Mouse (Mus musculus): ENCODE results near the gene Tbrg4. TPM values are rescaled to one million over a fixed set of nuclear protein-coding genes. Genes with fewer than 3 reads are reported as not detected.
A peak's percentile ranks its signal among the peaks of the same experiment; 100 is the strongest.

The Tbrg4 gene
- polyA plus RNA-seq, 1 experiment from 2014 or later: 29.3 TPM

- 0 out of 2 replicates have a peak overlapping the region, but pooled peaks have one; percentile 4 for H3K4me2 ChIP-seq (ENCODE audit: low read length)
- H3K9ac ChIP-seq (ENCODE audit: low read depth, low read length): peak overlapping the region; percentile 9
- no peaks in the 10 kb centered on the region for H3K27me3 ChIP-seq (replicated peaks; ENCODE audit: control insufficient read depth, insufficient read depth, low read length)
- WGBS: 36% methylated on average over 11 of the region's 11 CpGs
- H3K36me3 ChIP-seq (ENCODE audit: control insufficient read depth, insufficient read depth, low read length): no peaks in the 10 kb centered on the region
- no peaks in the 10 kb centered on the region for H3K9me3 ChIP-seq (ENCODE audit: control insufficient read depth, low read length)
- H3K4me3 ChIP-seq (ENCODE audit: low read length): no peak overlapping the region
- H3K27ac ChIP-seq (ENCODE audit: low read depth, low read length): peak overlapping the region; percentile 58
- peak; percentile 72 for ATAC-seq
- peaks cover 19% of the 10 kb centered on the region for H3K4me1 ChIP-seq (ENCODE audit: control insufficient read depth, insufficient read depth, low read depth, low read length)
These were observed 57.1 kb downstream of the Tbrg4 start for GRCm38 (mm10) chr11:6568584-6569409.

GRCm38 (mm10) chr11:6567951-6568350, 57.9 kb downstream of the Tbrg4 start:
- Histone ChIP-seq H3K4me3 (ENCODE audit: low read length) (no peak overlapping the region), H3K27me3 (replicated peaks; ENCODE audit: control insufficient read depth, insufficient read depth, low read length) (no peaks in the 10 kb centered on the region), H3K27ac (ENCODE audit: low read depth, low read length) (0 out of 2 replicates have a peak overlapping the region, but pooled peaks have one; percentile 58), H3K36me3 (ENCODE audit: control insufficient read depth, insufficient read depth, low read length) (no peaks in the 10 kb centered on the region), H3K9me3 (ENCODE audit: control insufficient read depth, low read length) (no peaks in the 10 kb centered on the region), H3K9ac (ENCODE audit: low read depth, low read length) (no peak overlapping the region), H3K4me2 (ENCODE audit: low read length) (no peak overlapping the region), H3K4me1 (ENCODE audit: control insufficient read depth, insufficient read depth, low read depth, low read length) (peaks cover 19% of the 10 kb centered on the region)
- 84% methylated on average over 8 of the region's 8 CpGs for WGBS
- ATAC-seq: no peak

- H3K9me3 ChIP-seq (ENCODE audit: control insufficient read depth, low read length): no peaks in the 10 kb centered on the region
- WGBS: 78% methylated on average over 4 of the region's 4 CpGs
- H3K27me3 ChIP-seq (replicated peaks; ENCODE audit: control insufficient read depth, insufficient read depth, low read length): no peaks in the 10 kb centered on the region
- no peaks in the 10 kb centered on the region for H3K36me3 ChIP-seq (ENCODE audit: control insufficient read depth, insufficient read depth, low read length)
- peaks cover 19% of the 10 kb centered on the region for H3K4me1 ChIP-seq (ENCODE audit: control insufficient read depth, insufficient read depth, low read depth, low read length)
- no peak overlapping the region for H3K27ac ChIP-seq (ENCODE audit: low read depth, low read length)
- no peak for ATAC-seq
- no peak overlapping the region for H3K4me2 ChIP-seq (ENCODE audit: low read length)
- H3K4me3 ChIP-seq (ENCODE audit: low read length): no peak overlapping the region
- H3K9ac ChIP-seq (ENCODE audit: low read depth, low read length): no peak overlapping the region
These were observed 59.4 kb downstream of the Tbrg4 start for GRCm38 (mm10) chr11:6566496-6566895.

Other genes with a start within 250 kb of the Tbrg4 start
- gene Zmiz2, start 237.0 kb downstream of the Tbrg4 start, polyA plus RNA-seq (2015; fragmentation: Nextera tagmentation; extraction: Ambion mirVana): 29.1 and 29.6 TPM in 2 replicates
- gene Ppia, start 210.6 kb downstream of the Tbrg4 start, polyA plus RNA-seq (2015; fragmentation: Nextera tagmentation; extraction: Ambion mirVana): 4,094 and 4,423 TPM in 2 replicates
- gene H2afv, start 181.6 kb downstream of the Tbrg4 start, polyA plus RNA-seq (2015; fragmentation: Nextera tagmentation; extraction: Ambion mirVana): 223 and 239 TPM in 2 replicates
- gene Purb, start 150.2 kb downstream of the Tbrg4 start, polyA plus RNA-seq (2015; fragmentation: Nextera tagmentation; extraction: Ambion mirVana): 11.2 and 11.5 TPM in 2 replicates
- 0.35 and 0.40 TPM in 2 replicates for gene Myo1g, start 105.1 kb downstream of the Tbrg4 start, polyA plus RNA-seq (2015; fragmentation: Nextera tagmentation; extraction: Ambion mirVana)
- gene Ccm2, start 79.2 kb downstream of the Tbrg4 start, polyA plus RNA-seq (2015; fragmentation: Nextera tagmentation; extraction: Ambion mirVana): 98.2 and 98.7 TPM in 2 replicates
- gene Nacad, start 20.0 kb downstream of the Tbrg4 start, polyA plus RNA-seq (2015; fragmentation: Nextera tagmentation; extraction: Ambion mirVana): 72.1 and 81.0 TPM in 2 replicates
- not detected in 2 replicates for gene Wap, start 12.6 kb upstream of the Tbrg4 start, polyA plus RNA-seq (2015; fragmentation: Nextera tagmentation; extraction: Ambion mirVana)
- gene Ramp3, start 32.5 kb upstream of the Tbrg4 start, polyA plus RNA-seq (2015; fragmentation: Nextera tagmentation; extraction: Ambion mirVana): 26.6 and 30.6 TPM in 2 replicates
- not detected in 2 replicates for gene Gm11983, start 211.6 kb upstream of the Tbrg4 start, polyA plus RNA-seq (2015; fragmentation: Nextera tagmentation; extraction: Ambion mirVana)

All from hindbrain, embryonic 16.5 days (tissue).